Mouse (Mus musculus) liver, postnatal 0 days (tissue): ENCODE measurements around the gene Igfbp2.

Experiments
- CTCF ChIP-seq: sonication (generic); IDR thresholded peaks from 2 replicates; pipeline ENCODE4 v1.5.1; 2016; ENCODE audit warnings: antibody characterized with exemption, low read depth
- EP300 ChIP-seq: IDR thresholded peaks from 2 replicates; pipeline ENCODE4 v1.6.1; 2016; ENCODE audit warnings: antibody characterized with exemption, low read depth, mild to moderate bottlenecking

GRCm38 (mm10) chr1:72798441-72798840 lies 25.9 kb upstream of the Igfbp2 start:
- TF ChIP-seq CTCF, result no peak
- no peak for TF ChIP-seq EP300
